Mouse (Mus musculus) heart, postnatal 0 days (tissue): ENCODE measurements around the gene 1700001J03Rik. TPM values are rescaled to one million over a fixed set of nuclear protein-coding genes. Genes with fewer than 3 reads are reported as not detected.

Experiments used
- ATAC-seq: fragments of 200-750 bp; cut with Nextera tagmentation; 2 replicates; pipeline ENCODE4 v1.8.0; 2017; ENCODE audit warnings: low read depth, moderate number of reproducible peaks, moderate library complexity; ENCODE audit not compliant: insufficient read depth
- DNase-seq: peaks from one replicate; pipeline ENCODE4 v3.0.0-alpha.2; 2016; ENCODE audit warnings: low spot score
- H3K27ac ChIP-seq: fragments of 300-500 bp; sonication (generic); 2 replicates; pipeline ENCODE4 v1.5.1; 2014; ENCODE audit warnings: low read depth, mild to moderate bottlenecking
- H3K27me3 ChIP-seq: fragments of 300-500 bp; sonication (generic); 2 replicates; pipeline ENCODE4 v1.6.1; 2014; ENCODE audit warnings: low read length, mixed read lengths; ENCODE audit not compliant: control insufficient read depth, insufficient read depth
- H3K36me3 ChIP-seq: fragments of 300-500 bp; sonication (generic); replicated peaks from 2 replicates; pipeline ENCODE4 v1.6.1; 2014; ENCODE audit warnings: low read length, mixed read lengths; ENCODE audit not compliant: control insufficient read depth, insufficient read depth
- H3K4me1 ChIP-seq: fragments of 300-500 bp; sonication (generic); 2 replicates; pipeline ENCODE4 v1.6.1; 2014; ENCODE audit warnings: antibody characterized with exemption; ENCODE audit not compliant: control insufficient read depth, insufficient read depth
- H3K4me2 ChIP-seq: fragments of 300-500 bp; sonication (generic); 2 replicates; pipeline ENCODE4 v1.6.1; 2014; ENCODE audit warnings: low read depth, mild to moderate bottlenecking, low read length, moderate library complexity
- H3K4me3 ChIP-seq: fragments of 300-500 bp; sonication (generic); 2 replicates; pipeline ENCODE4 v1.5.1; 2014; ENCODE audit warnings: low read depth, low read length
- H3K9ac ChIP-seq: fragments of 300-500 bp; sonication (generic); replicated peaks from 2 replicates; pipeline ENCODE4 v1.6.1; 2014; ENCODE audit warnings: low read depth, low read length, mixed read lengths
- H3K9me3 ChIP-seq: fragments of 300-500 bp; sonication (generic); replicated peaks from 2 replicates; pipeline ENCODE4 v1.6.1; 2016; ENCODE audit warnings: low read length; ENCODE audit not compliant: control insufficient read depth
- CTCF ChIP-seq: IDR thresholded peaks from 2 replicates; pipeline ENCODE4 v1.5.1; 2016; ENCODE audit warnings: antibody characterized with exemption, control low read depth, low read depth
- EP300 ChIP-seq: IDR thresholded peaks from 2 replicates; pipeline ENCODE4 v1.6.1; 2016; ENCODE audit warnings: antibody characterized with exemption, low read depth
- WGBS: fragments of 180-500 bp; shearing (Covaris S2); extraction: QIAGEN DNeasy Blood & Tissue Kit; methylation state at CpG from one replicate; pipeline ENCODE4 v1.1.7; 2014; 5-methylcytosine and 5-hydroxymethylcytosine counted together
- polyA plus RNA-seq: library from polyadenylated mRNA; unstranded; fragments of >200 nt; fragmentation: Nextera tagmentation; extraction: Ambion mirVana; gene quantifications from 2 replicates; pipeline ENCODE4 v1.2.1, GENCODE M21; 2015
- total RNA-seq: library from RNA; depleted of rRNA; stranded (reverse); fragments of >200 nt; gene quantifications from 2 replicates; pipeline ENCODE4 v1.2.3, GENCODE M21; 2014; ENCODE audit warnings: low replicate concordance

The 1700001J03Rik gene
- total and polyA plus RNA-seq, 2 experiments from 2014 or later, result not detected

- ATAC-seq (peak; percentile 100), DNase-seq (peak; percentile 98)
- WGBS, result under 1% methylated on average over 67 of the region's 67 CpGs
- Histone ChIP-seq H3K4me1 (peaks cover 9% of the 10 kb centered on the region), H3K4me3 (peak within 1 kb of the TSS; percentile 70), H3K27ac (peak within 1 kb of the TSS; percentile 98), H3K4me2 (peak within 1 kb of the TSS; percentile 66), H3K27me3 (no peaks in the 10 kb centered on the region), H3K36me3 (peaks cover 28% of the 10 kb centered on the region), H3K9ac (peak within 1 kb of the TSS; percentile 84), H3K9me3 (no peaks in the 10 kb centered on the region)
- TF ChIP-seq EP300, result no peak
- TF ChIP-seq CTCF, result no peak
These were observed 36.0 kb upstream of the 1700001J03Rik start, which contains the start of gene Rnf6 for GRCm38 (mm10) chr5:146220879-146221714. Gene Rnf6, minus strand, starts transcription at chr5:146221555.

- ATAC-seq, result 0 out of 2 replicates have a peak, but pooled peaks have one; percentile 1
- Histone ChIP-seq H3K36me3 (peaks cover 34% of the 10 kb centered on the region), H3K9ac (peak overlapping the region; percentile 84), H3K27me3 (no peaks in the 10 kb centered on the region), H3K4me2 (peak overlapping the region; percentile 66), H3K4me1 (peaks cover 9% of the 10 kb centered on the region), H3K4me3 (peak overlapping the region; percentile 70), H3K9me3 (no peaks in the 10 kb centered on the region), H3K27ac (peak overlapping the region; percentile 98)
- 2% methylated on average over 13 of the region's 13 CpGs for WGBS
- no peak for DNase-seq
- TF ChIP-seq CTCF (no peak), EP300 (no peak)
These were observed 35.4 kb upstream of the 1700001J03Rik start for GRCm38 (mm10) chr5:146220501-146220878.

- H3K9ac ChIP-seq, result no peak overlapping the region
- WGBS, result 83% methylated on average over 5 of the region's 5 CpGs
- no peak overlapping the region for H3K4me3 ChIP-seq
- TF ChIP-seq CTCF (no peak), EP300 (no peak)
- H3K4me1 ChIP-seq, result no peaks in the 10 kb centered on the region
- DNase-seq (no peak), ATAC-seq (no peak)
- H3K36me3 ChIP-seq, result peaks cover 72% of the 10 kb centered on the region
- H3K27ac ChIP-seq, result no peak overlapping the region
- no peak overlapping the region for H3K4me2 ChIP-seq
- no peaks in the 10 kb centered on the region for H3K27me3 ChIP-seq
- H3K9me3 ChIP-seq, result no peaks in the 10 kb centered on the region
These were observed 20.4 kb upstream of the 1700001J03Rik start for GRCm38 (mm10) chr5:146205537-146205936.

- H3K27ac ChIP-seq, result no peak overlapping the region
- H3K36me3 ChIP-seq, result peaks cover 61% of the 10 kb centered on the region
- DNase-seq, result no peak
- no peak overlapping the region for H3K4me3 ChIP-seq
- H3K9me3 ChIP-seq, result no peaks in the 10 kb centered on the region
- H3K4me1 ChIP-seq, result no peaks in the 10 kb centered on the region
- WGBS, result 81% methylated on average over 2 of the region's 2 CpGs
- no peak for TF ChIP-seq EP300
- no peak for TF ChIP-seq CTCF
- no peak for ATAC-seq
- H3K4me2 ChIP-seq, result no peak overlapping the region
- no peak overlapping the region for H3K9ac ChIP-seq
- H3K27me3 ChIP-seq, result no peaks in the 10 kb centered on the region
These were observed 18.8 kb upstream of the 1700001J03Rik start for GRCm38 (mm10) chr5:146203921-146204320.

GRCm38 (mm10) chr5:146200580-146200979 lies 15.5 kb upstream of the 1700001J03Rik start:
- H3K4me3 ChIP-seq, result no peak overlapping the region
- no peak for DNase-seq
- H3K9me3 ChIP-seq, result no peaks in the 10 kb centered on the region
- no peaks in the 10 kb centered on the region for H3K27me3 ChIP-seq
- H3K27ac ChIP-seq, result no peak overlapping the region
- TF ChIP-seq EP300 (no peak), CTCF (no peak)
- H3K36me3 ChIP-seq, result peaks cover 28% of the 10 kb centered on the region
- H3K9ac ChIP-seq, result no peak overlapping the region
- 96% methylated on average over 6 of the region's 6 CpGs for WGBS
- no peak overlapping the region for H3K4me2 ChIP-seq
- no peaks in the 10 kb centered on the region for H3K4me1 ChIP-seq
- no peak for ATAC-seq
